Mouse (Mus musculus): ENCODE results near the gene Nedd4.
A peak's percentile ranks its signal among the peaks of the same experiment; 100 is the strongest.

DNA sequence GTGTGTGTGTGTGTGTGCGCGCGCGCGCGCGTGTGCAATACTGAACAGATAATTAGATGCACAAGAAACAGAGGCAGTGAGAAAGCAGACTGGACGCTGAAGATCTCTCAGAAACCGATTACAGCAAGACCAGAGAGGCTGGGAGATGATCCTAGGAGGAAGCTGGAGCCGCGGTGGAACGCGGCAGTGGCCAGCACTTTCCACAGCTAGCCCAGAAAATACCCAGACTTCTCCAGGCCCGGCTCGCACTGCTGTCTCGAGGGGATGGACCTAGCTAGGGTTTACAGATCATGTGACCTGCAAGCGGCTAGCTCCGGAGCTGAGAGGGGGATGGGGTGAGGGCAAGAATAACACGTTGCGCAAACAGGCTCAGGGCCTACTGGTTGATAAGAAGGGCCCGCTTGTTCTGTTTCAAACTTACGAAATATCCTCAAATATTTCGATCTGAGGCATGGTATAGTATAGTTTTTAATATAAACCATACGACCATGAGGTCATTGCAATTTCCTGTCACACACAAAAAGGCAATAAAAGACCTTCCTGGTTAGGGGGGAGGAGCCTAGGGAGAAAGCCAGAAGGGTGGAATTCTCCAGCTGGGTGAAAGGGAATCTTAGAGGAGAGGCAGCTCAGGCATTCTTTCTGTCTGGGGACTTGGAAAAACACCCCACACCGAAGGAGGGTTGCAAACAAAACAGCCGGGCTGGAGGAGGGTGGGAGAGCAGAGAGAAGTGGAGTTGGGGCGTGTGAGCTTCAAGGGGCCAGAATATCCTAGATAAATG is 22.1 kb upstream of the Nedd4 start:
- TF ChIP-seq POLR2A (IDR thresholded peaks at IDR 0.05; ENCODE audit: low read depth, low read length) (peak; percentile 70), CTCF (IDR thresholded peaks at IDR 0.05; ENCODE audit: extremely low read depth, insufficient read length, insufficient replicate concordance, low read depth, low read length) (no peak)
